Mouse (Mus musculus): ENCODE results near the gene Lzts3. TPM values are rescaled to one million over a fixed set of nuclear protein-coding genes. Genes with fewer than 3 reads are reported as not detected.
"Not testable (repeated sequence)": the region's sequence is repeated elsewhere in the genome, so short reads cannot be mapped to it uniquely, and the experiment has no call there.

Lzts3 gene
- polyA plus RNA-seq, 1 experiment from 2014 or later: 1.6 TPM

DNA sequence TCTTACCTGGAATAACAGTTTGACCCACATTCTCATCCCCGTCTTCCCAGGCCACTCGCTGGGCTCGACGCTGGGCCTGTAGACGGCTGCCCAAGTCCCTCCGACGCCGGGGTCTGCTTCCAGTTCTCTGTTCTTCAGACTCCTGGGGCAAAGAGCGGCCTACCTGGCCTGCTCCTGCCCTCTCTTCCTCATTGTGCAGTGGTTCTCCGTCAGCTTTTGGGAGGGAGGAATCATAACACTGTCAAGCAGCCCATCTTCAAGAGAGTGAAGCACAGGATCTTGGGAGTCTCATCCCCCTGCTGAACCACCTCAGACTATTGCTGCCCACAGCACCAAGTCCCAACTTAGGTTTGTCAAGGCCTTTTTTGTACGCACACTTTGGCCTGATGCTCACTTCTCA lies 20.7 kb upstream of the Lzts3 start:
- no peaks in the 10 kb centered on the region for H3K9me3 ChIP-seq (replicated peaks; ENCODE audit: control insufficient read depth, low read length)
- DNase-seq (ENCODE audit: low spot score): no peak
- H3K4me2 ChIP-seq (ENCODE audit: low read length): peak overlapping the region; percentile 61
- H3K4me3 ChIP-seq (ENCODE audit: low read depth, low read length): peak overlapping the region; percentile 47
- 93% methylated on average over 11 of the region's 11 CpGs for WGBS
- H3K36me3 ChIP-seq (ENCODE audit: control insufficient read depth, insufficient read depth, low read length): peaks cover 36% of the 10 kb centered on the region
- peak overlapping the region; percentile 75 for H3K9ac ChIP-seq (ENCODE audit: low read length)
- no peak for ATAC-seq
- peak overlapping the region; percentile 97 for H3K27ac ChIP-seq (ENCODE audit: low read depth, low read length)
- H3K27me3 ChIP-seq (replicated peaks; ENCODE audit: control insufficient read depth, insufficient read depth, low read length): no peaks in the 10 kb centered on the region
- H3K4me1 ChIP-seq (ENCODE audit: control insufficient read depth, insufficient read depth, low read length): peaks cover 13% of the 10 kb centered on the region

DNA sequence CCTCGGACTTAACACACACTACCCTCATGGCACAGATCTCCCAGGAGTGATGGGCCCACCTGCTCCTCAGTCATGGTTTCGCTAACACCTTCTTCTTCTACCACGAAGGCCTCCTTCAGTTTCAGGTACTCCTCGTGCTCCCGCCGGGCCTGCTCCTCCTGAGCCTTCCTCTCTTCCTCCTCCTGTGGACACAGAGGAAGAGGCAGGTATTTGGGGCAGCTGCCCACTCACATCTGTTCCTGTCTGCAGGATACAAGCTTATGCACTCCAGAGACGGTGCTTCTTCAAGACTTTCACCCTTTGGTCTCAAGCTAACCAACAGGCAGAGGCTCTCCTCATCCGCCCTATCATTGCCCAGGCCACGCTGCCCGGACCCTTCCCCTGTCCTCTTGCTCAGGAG lies 15.9 kb upstream of the Lzts3 start:
- no peak overlapping the region for H3K9ac ChIP-seq (ENCODE audit: low read length)
- ATAC-seq (no peak), DNase-seq (ENCODE audit: low spot score) (no peak)
- H3K27me3 ChIP-seq (replicated peaks; ENCODE audit: control insufficient read depth, insufficient read depth, low read length): no peaks in the 10 kb centered on the region
- H3K36me3 ChIP-seq (ENCODE audit: control insufficient read depth, insufficient read depth, low read length): peaks cover 84% of the 10 kb centered on the region
- no peaks in the 10 kb centered on the region for H3K9me3 ChIP-seq (replicated peaks; ENCODE audit: control insufficient read depth, low read length)
- no peak overlapping the region for H3K4me3 ChIP-seq (ENCODE audit: low read depth, low read length)
- H3K4me2 ChIP-seq (ENCODE audit: low read length): no peak overlapping the region
- H3K27ac ChIP-seq (ENCODE audit: low read depth, low read length): no peak overlapping the region
- peaks cover 9% of the 10 kb centered on the region for H3K4me1 ChIP-seq (ENCODE audit: control insufficient read depth, insufficient read depth, low read length)
- 97% methylated on average over 10 of the region's 10 CpGs for WGBS

DNA sequence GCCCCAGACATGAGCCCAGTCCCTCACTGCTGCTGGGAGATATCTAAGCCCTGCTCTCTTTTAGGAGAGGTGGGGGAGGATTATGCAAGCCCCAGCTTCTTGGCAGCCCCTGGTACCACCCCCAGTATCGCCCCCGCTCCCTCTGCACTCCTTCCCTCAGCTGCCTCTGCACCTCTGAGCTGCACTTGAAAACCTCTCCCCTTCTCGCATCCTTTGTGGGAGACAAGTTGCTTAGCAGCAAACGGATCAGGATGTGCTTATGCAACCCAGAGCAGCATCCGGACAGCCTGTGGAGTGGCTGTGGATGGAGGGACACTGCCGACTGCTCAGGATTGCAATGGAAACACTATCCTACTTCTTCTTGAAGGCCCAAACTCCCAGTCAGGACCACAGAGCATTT lies 14.9 kb upstream of the Lzts3 start:
- no peaks in the 10 kb centered on the region for H3K9me3 ChIP-seq (replicated peaks; ENCODE audit: control insufficient read depth, low read length)
- H3K27ac ChIP-seq (ENCODE audit: low read depth, low read length): no peak overlapping the region
- H3K4me1 ChIP-seq (ENCODE audit: control insufficient read depth, insufficient read depth, low read length): no peaks in the 10 kb centered on the region; the same call in 1 of the 2 replicates
- H3K27me3 ChIP-seq (replicated peaks; ENCODE audit: control insufficient read depth, insufficient read depth, low read length): no peaks in the 10 kb centered on the region
- H3K36me3 ChIP-seq (ENCODE audit: control insufficient read depth, insufficient read depth, low read length): peaks cover 89% of the 10 kb centered on the region
- WGBS: 88% methylated on average over 6 of the region's 6 CpGs
- no peak overlapping the region for H3K4me2 ChIP-seq (ENCODE audit: low read length)
- no peak overlapping the region for H3K9ac ChIP-seq (ENCODE audit: low read length)
- ATAC-seq (no peak), DNase-seq (ENCODE audit: low spot score) (no peak)
- no peak overlapping the region for H3K4me3 ChIP-seq (ENCODE audit: low read depth, low read length)

DNA sequence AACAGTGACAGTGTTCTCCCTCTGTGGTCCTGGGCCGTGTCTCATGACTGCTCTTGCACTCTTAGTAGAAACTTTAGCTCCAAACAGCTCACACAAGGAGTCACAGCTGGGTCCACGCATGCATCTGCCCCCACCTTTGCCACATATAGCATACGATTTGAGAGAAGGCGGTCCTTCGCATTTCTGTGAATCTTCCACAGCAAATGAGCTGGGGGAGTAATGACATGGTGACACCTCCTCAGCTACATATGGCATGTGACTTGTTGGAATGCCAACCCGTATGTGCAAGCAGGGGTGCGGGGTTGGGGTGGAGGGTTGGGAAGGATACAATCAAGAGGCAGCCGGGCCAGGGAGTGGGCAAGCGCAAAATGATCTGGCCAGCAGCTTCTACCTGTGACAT lies 13.9 kb upstream of the Lzts3 start:
- Histone ChIP-seq H3K4me1 (ENCODE audit: control insufficient read depth, insufficient read depth, low read length) (no peaks in the 10 kb centered on the region), H3K4me2 (ENCODE audit: low read length) (no peak overlapping the region), H3K27me3 (replicated peaks; ENCODE audit: control insufficient read depth, insufficient read depth, low read length) (no peaks in the 10 kb centered on the region), H3K27ac (ENCODE audit: low read depth, low read length) (no peak overlapping the region), H3K9me3 (replicated peaks; ENCODE audit: control insufficient read depth, low read length) (no peaks in the 10 kb centered on the region), H3K36me3 (ENCODE audit: control insufficient read depth, insufficient read depth, low read length) (peaks cover 86% of the 10 kb centered on the region), H3K9ac (ENCODE audit: low read length) (no peak overlapping the region), H3K4me3 (ENCODE audit: low read depth, low read length) (no peak overlapping the region)
- WGBS: 96% methylated on average over 9 of the region's 9 CpGs
- ATAC-seq: no peak
- DNase-seq (ENCODE audit: low spot score): no peak

DNA sequence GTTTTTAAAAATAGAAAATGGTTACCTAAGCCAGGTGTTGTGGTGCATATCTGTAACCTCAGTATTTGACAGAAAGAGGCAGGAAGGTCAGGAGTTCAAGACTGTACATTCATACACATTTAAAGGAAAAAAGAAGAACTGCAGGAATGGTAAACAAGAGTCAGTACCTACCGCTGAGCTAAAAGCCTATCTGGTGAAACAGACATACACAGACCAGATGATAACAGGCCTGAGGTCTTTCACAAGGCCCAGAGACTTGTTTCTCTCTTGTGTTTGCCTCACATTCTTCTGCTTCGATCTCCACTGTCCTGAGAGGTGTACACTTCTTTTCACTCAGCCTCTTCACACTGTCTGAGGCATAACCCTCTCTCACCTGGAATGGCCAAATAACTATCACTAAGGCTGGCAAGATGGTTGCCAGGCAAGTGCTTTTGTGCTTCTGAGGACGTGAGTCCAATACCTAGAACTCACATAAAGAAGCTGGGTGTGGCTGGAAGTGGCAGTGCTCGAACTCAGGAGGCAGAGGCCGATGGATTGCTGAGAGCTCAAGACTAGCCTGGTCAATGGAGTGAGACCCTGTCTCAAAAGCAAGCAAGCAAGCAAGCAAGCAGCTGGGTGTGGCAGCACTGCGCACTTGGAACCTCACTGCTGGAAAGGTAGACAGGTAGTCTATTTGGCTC lies 13.2 kb upstream of the Lzts3 start:
- WGBS: 92% methylated on average over 6 of the region's 6 CpGs
- H3K27me3 ChIP-seq (replicated peaks; ENCODE audit: control insufficient read depth, insufficient read depth, low read length): no peaks in the 10 kb centered on the region
- ATAC-seq (no peak), DNase-seq (ENCODE audit: low spot score) (no peak)
- no peaks in the 10 kb centered on the region for H3K9me3 ChIP-seq (replicated peaks; ENCODE audit: control insufficient read depth, low read length)
- H3K36me3 ChIP-seq (ENCODE audit: control insufficient read depth, insufficient read depth, low read length): peaks cover 80% of the 10 kb centered on the region
- H3K4me2 ChIP-seq (ENCODE audit: low read length): no peak overlapping the region
- H3K9ac ChIP-seq (ENCODE audit: low read length): no peak overlapping the region
- no peaks in the 10 kb centered on the region for H3K4me1 ChIP-seq (ENCODE audit: control insufficient read depth, insufficient read depth, low read length)
- no peak overlapping the region for H3K4me3 ChIP-seq (ENCODE audit: low read depth, low read length)
- H3K27ac ChIP-seq (ENCODE audit: low read depth, low read length): no peak overlapping the region

DNA sequence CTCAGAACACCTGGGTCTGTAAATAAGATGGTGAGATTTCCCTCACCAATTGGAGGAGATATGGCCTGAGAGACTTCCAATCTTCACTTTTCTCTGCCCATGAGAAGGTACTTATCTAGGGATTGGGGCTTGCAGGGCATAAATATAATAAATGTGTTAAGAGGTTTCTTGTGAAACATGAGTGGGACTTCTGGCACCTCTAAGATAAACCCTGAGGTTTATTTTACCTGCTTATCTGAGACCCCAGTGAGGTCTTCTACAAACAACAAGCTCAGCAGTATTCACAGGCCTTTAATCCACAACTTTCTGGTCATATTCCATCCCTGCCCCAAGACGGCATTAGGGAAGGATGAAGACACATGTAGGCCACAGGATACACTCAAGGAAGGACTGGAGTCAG lies 11.2 kb upstream of the Lzts3 start:
- DNase-seq (ENCODE audit: low spot score) (no peak), ATAC-seq (no peak)
- H3K4me3 ChIP-seq (ENCODE audit: low read depth, low read length): no peak overlapping the region
- H3K36me3 ChIP-seq (ENCODE audit: control insufficient read depth, insufficient read depth, low read length): peaks cover 66% of the 10 kb centered on the region
- H3K4me2 ChIP-seq (ENCODE audit: low read length): no peak overlapping the region
- H3K27me3 ChIP-seq (replicated peaks; ENCODE audit: control insufficient read depth, insufficient read depth, low read length): no peaks in the 10 kb centered on the region
- H3K9ac ChIP-seq (ENCODE audit: low read length): no peak overlapping the region
- H3K27ac ChIP-seq (ENCODE audit: low read depth, low read length): no peak overlapping the region
- H3K9me3 ChIP-seq (replicated peaks; ENCODE audit: control insufficient read depth, low read length): no peaks in the 10 kb centered on the region
- whole genome bisulfite sequencing: 75% methylated on average over 1 of the region's 1 CpGs
- no peaks in the 10 kb centered on the region for H3K4me1 ChIP-seq (ENCODE audit: control insufficient read depth, insufficient read depth, low read length)

DNA sequence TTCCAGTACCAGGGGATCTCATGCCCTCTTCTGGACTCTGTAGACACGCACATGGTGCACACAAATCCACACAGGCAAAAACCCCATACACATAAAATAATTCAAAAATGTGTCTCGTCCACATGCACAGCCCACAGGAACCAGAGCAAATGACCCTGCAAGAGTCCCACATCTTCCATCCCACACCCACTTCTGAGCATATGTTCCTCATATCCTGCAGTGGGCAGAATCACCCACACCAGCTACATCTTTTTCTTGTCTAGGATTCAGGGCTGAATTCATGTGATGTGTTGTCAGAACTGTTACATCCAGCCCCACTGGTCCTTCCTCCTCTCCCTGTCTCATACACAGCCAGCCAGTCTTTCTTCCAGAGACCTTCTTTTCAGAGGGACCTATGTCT lies 10.7 kb upstream of the Lzts3 start:
- no peak for DNase-seq (ENCODE audit: low spot score)
- H3K36me3 ChIP-seq (ENCODE audit: control insufficient read depth, insufficient read depth, low read length): peaks cover 61% of the 10 kb centered on the region
- H3K4me3 ChIP-seq (ENCODE audit: low read depth, low read length): no peak overlapping the region
- H3K27me3 ChIP-seq (replicated peaks; ENCODE audit: control insufficient read depth, insufficient read depth, low read length): no peaks in the 10 kb centered on the region
- H3K9me3 ChIP-seq (replicated peaks; ENCODE audit: control insufficient read depth, low read length): no peaks in the 10 kb centered on the region
- no peak overlapping the region for H3K27ac ChIP-seq (ENCODE audit: low read depth, low read length)
- H3K4me1 ChIP-seq (ENCODE audit: control insufficient read depth, insufficient read depth, low read length): no peaks in the 10 kb centered on the region
- no peak overlapping the region for H3K9ac ChIP-seq (ENCODE audit: low read length)
- WGBS: 90% methylated on average over 2 of the region's 2 CpGs
- no peak overlapping the region for H3K4me2 ChIP-seq (ENCODE audit: low read length)
- ATAC-seq: no peak

DNA sequence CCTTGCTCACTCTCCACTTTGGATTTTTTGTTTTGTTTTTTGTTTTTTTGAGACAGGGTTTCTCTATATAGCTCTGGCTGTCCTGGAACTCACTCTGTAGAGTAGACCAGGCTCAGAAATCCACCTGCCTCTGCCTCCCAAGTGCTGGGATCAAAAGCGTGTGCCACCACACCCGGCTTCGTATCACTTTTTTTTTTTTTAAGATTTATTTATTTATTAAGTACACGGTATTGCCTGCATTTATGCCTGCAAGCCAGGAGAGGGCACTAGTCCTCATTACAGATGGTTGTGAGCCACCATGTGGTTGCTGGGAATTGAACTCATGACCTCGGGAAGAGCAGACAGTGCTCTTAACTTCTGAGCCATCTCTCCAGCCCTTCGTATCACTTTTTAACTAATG lies 6.4 kb upstream of the Lzts3 start:
- H3K4me1 ChIP-seq (ENCODE audit: control insufficient read depth, insufficient read depth, low read length); H3K27me3 ChIP-seq (replicated peaks; ENCODE audit: control insufficient read depth, insufficient read depth, low read length); ATAC-seq; DNase-seq (ENCODE audit: low spot score); H3K4me2 ChIP-seq (ENCODE audit: low read length); H3K4me3 ChIP-seq (ENCODE audit: low read depth, low read length); H3K9me3 ChIP-seq (replicated peaks; ENCODE audit: control insufficient read depth, low read length); H3K27ac ChIP-seq (ENCODE audit: low read depth, low read length); H3K9ac ChIP-seq (ENCODE audit: low read length): not testable (repeated sequence)
- WGBS: 85% methylated on average over 6 of the region's 6 CpGs
- H3K36me3 ChIP-seq (ENCODE audit: control insufficient read depth, insufficient read depth, low read length): peaks cover 19% of the 10 kb centered on the region

DNA sequence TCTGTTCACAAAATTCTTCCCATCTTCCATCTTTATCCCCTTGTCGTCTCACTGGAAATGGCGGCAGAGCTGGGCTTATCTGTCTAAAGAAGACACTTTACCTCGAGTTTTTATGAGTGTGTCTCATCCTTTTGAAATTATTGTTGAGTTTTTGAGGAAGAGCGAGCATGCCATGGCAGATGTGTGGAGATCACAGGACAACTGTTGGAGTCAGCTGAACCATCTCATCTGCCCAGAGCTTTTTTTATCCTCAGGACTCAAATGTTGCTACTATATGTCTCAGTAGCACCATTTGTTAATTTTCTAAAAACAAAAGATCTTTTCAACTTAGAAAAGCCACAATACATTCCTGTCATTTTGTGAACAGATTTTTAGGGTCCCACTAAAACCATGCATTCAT lies 2.6 kb upstream of the Lzts3 start:
- DNase-seq (ENCODE audit: low spot score) (no peak), ATAC-seq (no peak)
- Histone ChIP-seq H3K27ac (ENCODE audit: low read depth, low read length) (no peak overlapping the region), H3K27me3 (replicated peaks; ENCODE audit: control insufficient read depth, insufficient read depth, low read length) (no peaks in the 10 kb centered on the region), H3K4me1 (ENCODE audit: control insufficient read depth, insufficient read depth, low read length) (peaks cover 10% of the 10 kb centered on the region), H3K4me3 (ENCODE audit: low read depth, low read length) (no peak overlapping the region), H3K9me3 (replicated peaks; ENCODE audit: control insufficient read depth, low read length) (no peaks in the 10 kb centered on the region), H3K36me3 (ENCODE audit: control insufficient read depth, insufficient read depth, low read length) (no peaks in the 10 kb centered on the region; the same call in 1 of the 2 replicates), H3K4me2 (ENCODE audit: low read length) (no peak overlapping the region), H3K9ac (ENCODE audit: low read length) (no peak overlapping the region)
- 84% methylated on average over 4 of the region's 4 CpGs for WGBS
